Mouse (Mus musculus): ENCODE data around the gene Rps15.

DNA sequence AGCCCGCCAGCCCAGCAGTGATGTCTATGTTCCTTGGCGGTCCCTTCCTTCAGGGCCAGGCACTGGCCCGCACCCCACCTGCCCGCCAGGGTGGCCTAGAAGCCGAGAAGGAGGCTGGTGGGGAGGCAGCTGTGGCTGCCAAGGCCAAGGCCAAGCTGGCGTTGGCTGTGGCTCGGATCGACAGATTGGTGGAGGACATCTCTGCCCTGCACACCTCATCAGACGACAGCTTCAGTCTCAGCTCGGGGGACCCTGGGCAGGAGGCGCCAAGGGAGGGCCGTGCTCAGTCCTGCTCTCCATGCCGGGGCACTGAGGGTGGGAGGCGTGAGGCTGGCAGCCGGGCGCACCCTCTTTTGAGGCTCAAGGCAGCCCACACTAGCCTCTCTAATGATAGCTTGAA is 19.3 kb downstream of the Rps15 start:
- no peak for TF ChIP-seq POLR2A (IDR thresholded peaks at IDR 0.05; ENCODE audit: extremely low read depth, insufficient read depth, low read length)
- TF ChIP-seq CTCF (IDR thresholded peaks at IDR 0.05; ENCODE audit: low read depth, low read length), result no peak

All from liver, adult 2 months (tissue).